Mouse (Mus musculus) cerebellum, postnatal 36 days (tissue): Measurements from ENCODE around the gene Dlx2.

Experiments used
- DNase-seq, 2 experiments: peaks; one replicate each; pipeline ENCODE4 v3.0.0; 2021 to 2022; ENCODE audit warnings: mixed read lengths in 2 of 2

Dlx2 gene

GRCm38 (mm10) chr2:71534242-71535052 lies 12.1 kb downstream of the Dlx2 start:
- DNase-seq, result no peak

DNA sequence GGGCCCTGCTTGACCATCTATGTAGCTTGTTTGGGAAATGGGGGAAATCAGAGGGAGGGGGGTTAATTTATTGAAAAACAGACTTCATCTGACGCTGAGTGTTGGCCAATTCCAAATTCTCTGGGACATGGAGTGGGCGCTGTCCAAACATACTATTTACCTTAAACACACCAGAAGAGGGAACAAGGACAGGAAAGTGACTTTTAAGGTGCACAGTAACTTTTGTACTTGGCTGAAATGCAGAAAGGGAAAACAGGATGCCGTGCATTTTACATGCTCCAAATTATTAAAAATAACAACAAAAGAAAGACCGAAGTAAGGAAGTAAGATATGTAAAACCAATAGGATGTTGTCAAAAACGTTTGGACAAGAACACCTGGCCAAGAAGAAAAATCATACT lies 13.5 kb downstream of the Dlx2 start:
- no peak for DNase-seq

- DNase-seq, result no peak
Measured at GRCm38 (mm10) chr2:71531990-71532970, 14.3 kb downstream of the Dlx2 start.

DNA sequence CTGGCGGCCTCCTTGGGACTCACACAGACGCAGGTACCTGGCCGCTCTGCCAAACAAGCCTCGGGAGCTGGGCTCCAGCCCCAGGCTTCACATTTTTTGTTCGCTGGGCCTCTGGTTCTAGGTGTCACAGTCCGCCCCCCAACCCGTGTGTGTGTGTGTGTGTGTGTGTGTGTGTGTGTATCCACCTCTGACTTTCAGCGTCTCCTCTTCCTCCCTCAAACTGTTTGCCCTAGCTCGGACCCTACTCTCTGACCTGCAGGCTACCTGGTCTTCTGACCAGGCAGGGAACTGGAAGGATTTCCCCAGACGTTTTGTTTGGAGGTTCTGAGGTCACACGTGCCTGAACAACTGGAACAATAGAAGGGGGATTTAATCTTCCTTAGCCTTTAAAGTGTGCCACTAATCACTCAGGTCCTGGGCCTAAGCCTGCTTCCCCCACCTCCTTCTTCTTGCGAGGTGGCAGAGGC lies 15.4 kb downstream of the Dlx2 start:
- DNase-seq, result no peak

- no peak for DNase-seq
Measured at GRCm38 (mm10) chr2:71530391-71531123, 16.0 kb downstream of the Dlx2 start.

DNA sequence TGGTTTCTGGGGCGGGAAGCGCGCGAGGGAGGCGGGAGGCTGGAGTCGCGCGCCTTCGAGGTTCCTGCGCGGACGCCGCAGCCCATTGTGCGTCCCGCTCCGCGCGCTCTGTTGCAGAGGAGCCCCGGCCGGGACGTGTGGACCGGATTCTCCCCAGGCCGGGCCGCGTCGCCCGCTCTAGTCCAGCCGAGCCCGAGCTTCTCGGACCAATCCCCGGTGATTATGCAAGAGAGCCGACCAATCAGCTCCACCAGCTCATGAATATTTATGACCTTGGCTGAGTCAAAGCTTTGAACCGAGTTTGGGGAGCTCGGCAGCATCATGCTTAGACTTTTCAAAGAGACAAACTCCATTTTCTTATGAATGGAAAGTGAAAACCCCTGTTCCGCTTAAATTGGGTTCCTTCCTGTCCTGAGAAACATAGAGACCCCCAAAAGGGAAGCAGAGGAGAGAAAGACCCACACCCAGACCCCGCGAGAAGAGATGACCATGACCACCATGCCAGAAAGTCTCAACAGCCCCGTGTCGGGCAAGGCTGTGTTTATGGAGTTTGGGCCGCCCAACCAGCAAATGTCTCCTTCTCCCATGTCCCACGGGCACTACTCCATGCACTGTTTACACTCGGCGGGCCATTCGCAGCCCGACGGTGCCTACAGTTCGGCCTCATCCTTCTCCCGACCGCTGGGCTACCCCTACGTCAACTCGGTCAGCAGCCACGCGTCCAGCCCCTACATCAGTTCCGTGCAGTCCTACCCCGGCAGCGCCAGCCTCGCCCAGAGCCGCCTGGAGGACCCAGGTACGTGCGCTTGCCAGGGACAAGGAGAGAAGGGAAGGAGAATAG lies 16.8 kb downstream of the Dlx2 start:
- DNase-seq, result no peak

DNA sequence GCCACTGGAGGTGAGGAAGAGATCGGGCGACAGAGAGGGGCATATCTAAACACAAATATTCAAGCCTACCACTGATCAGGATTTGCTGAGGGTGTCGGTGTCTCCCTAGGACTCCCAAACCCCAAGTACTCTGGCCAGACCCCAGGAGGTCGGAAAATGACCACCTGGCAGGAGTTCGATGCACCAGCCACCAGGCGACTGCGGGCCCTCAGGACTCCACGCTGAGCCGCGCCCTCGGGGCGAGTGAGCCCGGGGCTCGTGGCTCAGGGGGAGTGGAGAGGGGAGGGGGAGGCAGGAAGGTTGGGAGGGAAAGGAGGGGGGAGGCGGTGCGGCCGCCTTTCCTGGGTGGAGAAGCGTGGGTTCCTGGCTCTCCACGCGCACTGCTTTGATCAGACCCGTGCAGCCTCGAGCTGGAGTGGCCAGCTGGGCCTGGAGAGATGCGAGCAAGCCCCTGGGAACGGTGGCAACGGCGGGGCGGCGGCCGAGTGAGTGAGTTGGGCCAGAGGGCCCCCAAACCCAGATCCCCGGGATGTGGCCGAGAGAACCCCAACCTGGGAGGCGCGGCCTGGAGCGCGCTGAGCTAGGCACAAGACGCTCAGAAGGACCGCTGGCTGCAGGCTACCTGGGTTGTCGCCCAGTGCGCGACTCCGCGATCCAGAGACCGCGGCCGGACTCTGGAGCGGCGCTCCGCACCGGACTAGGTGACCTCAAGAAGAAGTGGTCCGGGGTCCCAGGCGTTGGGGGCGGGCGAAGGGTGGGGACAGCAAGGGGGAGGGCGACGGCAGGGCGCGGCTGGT lies 17.6 kb downstream of the Dlx2 start:
- no peak for DNase-seq

DNA sequence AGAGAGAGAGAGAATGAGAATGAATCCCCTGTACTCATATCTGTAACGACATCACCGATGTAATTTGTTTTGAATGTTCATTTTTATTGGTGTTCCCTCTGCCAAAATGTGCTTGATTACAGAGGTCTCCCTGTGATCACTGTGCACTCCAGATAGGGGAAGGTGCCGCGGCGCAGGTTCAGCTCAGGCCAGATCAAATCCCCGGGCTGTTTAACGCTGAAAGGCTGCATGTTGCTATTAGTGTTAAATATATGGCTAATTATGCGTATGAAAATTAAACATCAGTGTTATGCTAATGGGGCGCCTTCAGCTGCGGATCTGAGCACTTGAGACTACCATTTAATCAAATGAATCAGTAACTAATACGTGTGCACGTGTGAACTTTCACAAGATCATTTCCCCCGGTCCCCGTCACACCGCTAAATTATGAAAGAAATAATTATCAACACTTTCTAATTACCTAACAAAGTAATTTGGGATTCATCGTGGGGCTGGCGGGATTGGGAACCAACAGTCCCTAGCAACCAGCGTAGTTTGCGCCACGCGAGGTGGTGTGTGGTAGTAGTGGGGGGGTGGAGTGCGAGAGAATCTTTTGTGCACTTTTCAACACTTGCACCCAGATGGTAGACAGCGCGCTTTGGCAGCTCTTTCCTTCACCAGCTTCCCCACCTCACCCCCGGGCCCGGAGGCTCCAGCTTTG lies 18.4 kb downstream of the Dlx2 start, which contains the start of gene Dlx1:
Gene Dlx1, plus strand, starts transcription at position 100 of the 700 bp plus-strand sequence.
- no peak for DNase-seq

GRCm38 (mm10) chr2:71527323-71528013 lies 19.1 kb downstream of the Dlx2 start:
- no peak for DNase-seq

DNA sequence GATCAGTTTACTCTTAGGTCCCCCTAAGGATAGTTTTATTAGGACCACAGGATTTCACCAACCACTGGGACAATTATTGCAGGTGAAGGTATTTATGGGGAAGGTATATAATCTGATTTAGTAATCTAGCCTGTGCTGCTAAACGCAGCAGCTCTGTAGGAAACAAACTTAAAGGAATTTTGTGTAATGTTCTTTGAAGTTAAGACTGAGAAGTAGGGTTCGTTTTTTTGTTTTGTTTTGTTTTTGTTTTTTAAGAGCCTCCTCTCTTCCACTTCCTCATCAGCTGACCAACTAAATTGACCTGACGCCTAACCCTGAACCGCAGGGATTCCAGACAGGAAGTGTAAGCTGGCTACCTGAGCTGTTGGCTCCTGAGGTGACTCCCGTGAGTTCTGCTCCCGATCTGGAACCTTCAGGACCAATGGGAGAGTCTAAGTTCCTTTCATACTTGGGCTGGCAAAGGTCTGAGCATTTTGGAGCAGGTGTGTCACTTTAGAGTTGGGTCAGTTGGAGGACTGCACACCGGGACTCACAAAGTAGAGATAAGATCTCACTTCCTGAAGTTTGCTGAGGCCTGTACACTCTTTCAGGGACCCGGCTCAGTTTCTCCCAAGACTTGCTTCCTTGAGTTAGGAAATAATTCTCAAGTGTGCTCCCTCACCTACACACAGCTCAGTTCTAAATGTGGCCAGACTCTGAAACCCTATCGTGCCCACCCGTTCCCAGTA lies 19.8 kb downstream of the Dlx2 start:
- DNase-seq, result no peak

GRCm38 (mm10) chr2:71524763-71525162 lies 21.8 kb downstream of the Dlx2 start:
- DNase-seq, result no peak

DNA sequence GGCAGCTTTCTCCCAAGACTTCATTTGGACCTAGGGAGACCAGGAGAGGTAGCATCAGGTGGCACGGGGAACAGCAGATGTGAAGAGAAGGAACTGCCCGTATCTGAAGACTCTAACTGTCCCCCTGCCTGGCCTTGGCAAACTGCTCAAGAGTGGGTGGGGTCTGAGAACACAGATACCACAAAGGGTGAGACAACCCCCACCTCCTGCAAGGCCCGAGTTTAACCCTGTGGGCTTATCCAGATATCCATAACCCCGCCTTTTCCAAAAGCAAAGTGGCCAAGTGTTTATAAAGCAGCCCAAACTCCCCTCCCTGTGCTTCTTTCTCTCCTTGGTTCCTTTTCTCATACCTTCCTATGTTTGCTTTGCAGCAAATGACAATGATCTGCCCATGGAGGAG lies 23.1 kb downstream of the Dlx2 start:
- DNase-seq, result no peak

GRCm38 (mm10) chr2:71522871-71523270 lies 23.7 kb downstream of the Dlx2 start:
- no peak for DNase-seq

DNA sequence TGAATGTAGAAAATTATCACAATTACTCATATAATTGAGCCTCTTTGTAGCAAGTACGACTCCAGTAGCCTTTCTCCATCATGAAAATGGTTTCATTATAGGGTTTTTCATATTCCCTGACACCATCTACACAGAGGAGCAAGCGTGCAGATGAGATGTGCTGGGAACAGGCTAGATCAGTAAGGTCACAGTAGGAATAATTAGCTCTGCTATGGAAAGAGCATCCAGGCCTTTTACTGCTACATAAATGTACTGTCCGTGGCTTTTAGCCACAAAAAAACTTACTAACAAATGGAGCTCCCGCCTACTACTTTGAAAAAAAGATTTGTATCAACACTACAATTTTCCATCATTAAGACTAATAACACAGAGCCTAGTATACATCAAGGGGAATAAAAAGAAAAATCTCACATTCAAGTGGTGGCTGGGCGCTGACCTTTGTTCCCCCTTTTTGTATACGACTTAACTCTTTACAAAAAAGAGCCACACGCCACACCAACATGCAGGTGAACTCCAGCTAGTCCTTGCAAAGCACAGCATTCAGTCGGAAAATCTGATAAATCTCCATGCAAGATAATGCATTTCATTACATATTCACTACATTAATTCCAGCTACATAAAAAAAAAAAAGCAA lies 29.0 kb downstream of the Dlx2 start:
- DNase-seq, result no peak

GRCm38 (mm10) chr2:71516995-71517394 lies 29.6 kb downstream of the Dlx2 start:
- no peak for DNase-seq

- DNase-seq, result no peak
Measured at GRCm38 (mm10) chr2:71512326-71512725, 34.2 kb downstream of the Dlx2 start.

DNA sequence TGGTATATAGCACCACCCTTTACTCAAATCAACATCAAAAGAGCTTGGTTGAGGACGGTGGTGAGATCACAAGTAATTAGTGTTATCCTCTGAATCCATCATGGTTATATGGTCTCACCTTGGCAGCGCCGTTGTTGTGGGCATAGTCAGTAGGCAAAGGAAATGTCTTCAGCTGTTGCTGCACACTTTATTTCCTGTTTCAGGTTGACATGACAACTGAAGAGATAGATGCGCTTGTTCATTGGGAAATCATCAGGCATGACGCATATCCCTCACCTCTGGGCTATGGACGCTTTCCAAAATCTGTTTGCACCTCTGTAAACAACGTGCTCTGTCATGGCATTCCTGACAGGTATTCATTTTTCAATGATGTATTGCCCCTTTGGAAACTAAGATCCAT lies 35.3 kb downstream of the Dlx2 start:
- DNase-seq, result no peak

DNA sequence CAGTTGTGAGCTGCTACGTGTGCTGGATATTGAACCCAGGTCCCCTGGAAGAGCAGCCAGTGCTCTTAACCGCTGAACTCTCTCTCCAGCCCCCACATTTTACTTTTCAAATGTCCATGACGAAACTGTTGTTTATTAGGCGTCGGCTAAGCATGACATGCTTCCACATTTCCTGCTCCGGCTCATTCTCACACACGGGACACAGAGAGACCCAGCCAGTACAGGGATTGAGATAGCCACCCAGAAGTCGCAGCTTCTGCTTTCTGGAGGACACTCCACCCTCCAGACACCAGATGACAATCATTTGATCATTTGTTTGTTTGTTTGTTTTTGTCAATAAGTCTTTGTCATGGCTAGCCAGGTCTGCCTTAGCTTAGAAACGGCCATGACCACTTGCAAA lies 41.7 kb downstream of the Dlx2 start:
- DNase-seq, result no peak
